Mouse (Mus musculus) small intestine, adult 2 months (tissue): ENCODE results near the gene Wbp1. TPM values are rescaled to one million over a fixed set of nuclear protein-coding genes. Genes with fewer than 3 reads are reported as not detected.
"Not testable (repeated sequence)": the region's sequence is repeated elsewhere in the genome, so short reads cannot be mapped to it uniquely, and the experiment has no call there.

Experiments
- H3K27ac ChIP-seq: fragments of 200-500 bp; 2 replicates; pipeline ENCODE4 v1.5.1; 2012; ENCODE audit warnings: low read depth, low read length, control low read depth, inconsistent platforms; ENCODE audit not compliant: insufficient read depth
- H3K27me3 ChIP-seq: fragments of 200-500 bp; 2 replicates; pipeline ENCODE4 v1.6.1; 2012; ENCODE audit warnings: mild to moderate bottlenecking, moderate library complexity, low read length, inconsistent platforms; ENCODE audit not compliant: control insufficient read depth, insufficient read depth
- H3K36me3 ChIP-seq: fragments of 200-500 bp; 2 replicates; pipeline ENCODE4 v1.6.1; 2012; ENCODE audit warnings: mild to moderate bottlenecking, low read length, control low read depth, inconsistent platforms; ENCODE audit not compliant: control insufficient read depth, insufficient read depth
- H3K4me1 ChIP-seq: fragments of 200-500 bp; 2 replicates; pipeline ENCODE4 v1.6.1; 2012; ENCODE audit warnings: low read length, inconsistent platforms, mixed read lengths; ENCODE audit not compliant: control insufficient read depth, insufficient read depth, insufficient read length
- H3K4me3 ChIP-seq: fragments of 200-500 bp; 2 replicates; pipeline ENCODE4 v1.5.1; 2012; ENCODE audit warnings: low read depth, mild to moderate bottlenecking, control low read depth, inconsistent platforms, low read length, moderate library complexity
- CTCF ChIP-seq: fragments of 200-500 bp; IDR thresholded peaks from 2 replicates; pipeline ENCODE4 v1.5.1; 2012; ENCODE audit warnings: low read depth, mild to moderate bottlenecking, control low read depth, inconsistent platforms, low read length, moderate library complexity, mixed read lengths; ENCODE audit not compliant: insufficient replicate concordance, insufficient read length; ENCODE audit errors: extremely low read depth
- POLR2A ChIP-seq: fragments of 200-500 bp; IDR thresholded peaks from 2 replicates; pipeline ENCODE4 v1.6.1; 2012; ENCODE audit warnings: low read depth, mild to moderate bottlenecking, control low read depth, inconsistent platforms, low read length, moderate library complexity
- WGBS: fragments of 180-500 bp; shearing (Covaris S2); methylation state at CpG from one replicate; pipeline ENCODE4 v1.1.7; 2018; 5-methylcytosine and 5-hydroxymethylcytosine counted together
- polyA plus RNA-seq: library from polyadenylated mRNA; depleted of rRNA; stranded (reverse); fragments of >200 nt; gene quantifications from 2 replicates; pipeline ENCODE4 v1.2.3, GENCODE M21; 2012

The Wbp1 gene
- polyA plus RNA-seq, 1 experiment: 183 TPM

DNA sequence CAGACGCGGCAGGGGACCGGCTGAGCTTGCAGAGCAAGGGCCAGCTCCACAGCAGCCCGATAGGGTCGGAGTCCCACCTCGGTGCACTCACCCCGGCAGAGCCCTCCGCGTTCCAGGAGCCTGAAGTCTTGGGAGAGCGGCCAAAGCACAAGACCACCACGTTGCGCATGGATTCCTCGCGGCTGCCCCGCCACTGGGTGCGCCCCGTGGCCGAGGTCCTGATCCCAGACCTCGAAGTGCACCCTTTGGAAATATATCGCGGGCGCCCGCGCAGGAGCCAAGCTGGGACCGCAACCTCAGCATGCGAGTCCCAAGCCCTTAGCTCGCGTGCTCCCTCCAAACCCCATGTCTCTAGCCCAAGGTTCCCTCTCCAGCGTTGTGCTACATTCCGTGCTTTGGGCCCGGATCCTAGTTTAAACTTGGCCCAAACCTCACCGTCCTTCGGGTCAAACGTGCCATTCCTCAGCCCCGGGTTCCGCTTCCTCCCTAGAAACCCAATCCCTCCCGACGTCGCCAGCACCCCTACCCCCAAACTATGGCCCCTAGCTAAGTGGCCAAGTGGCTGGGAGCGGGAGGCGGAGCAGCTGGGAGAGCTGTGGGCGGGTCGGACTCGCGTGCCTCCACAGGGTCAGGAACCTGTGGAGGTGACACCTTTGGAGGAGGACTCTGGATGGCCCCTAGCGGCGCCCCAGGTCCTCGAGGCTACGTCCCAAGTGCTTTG lies 40.7 kb upstream of the Wbp1 start:
- Histone ChIP-seq H3K27ac (no peak overlapping the region), H3K4me1 (peaks cover 7% of the 10 kb centered on the region), H3K27me3 (no peaks in the 10 kb centered on the region), H3K36me3 (no peaks in the 10 kb centered on the region), H3K4me3 (peak overlapping the region; percentile 65)
- TF ChIP-seq POLR2A: no peak; the same call in 1 of the 2 replicates
- no peak for TF ChIP-seq CTCF
- 1% methylated on average over 49 of the region's 49 CpGs for WGBS

DNA sequence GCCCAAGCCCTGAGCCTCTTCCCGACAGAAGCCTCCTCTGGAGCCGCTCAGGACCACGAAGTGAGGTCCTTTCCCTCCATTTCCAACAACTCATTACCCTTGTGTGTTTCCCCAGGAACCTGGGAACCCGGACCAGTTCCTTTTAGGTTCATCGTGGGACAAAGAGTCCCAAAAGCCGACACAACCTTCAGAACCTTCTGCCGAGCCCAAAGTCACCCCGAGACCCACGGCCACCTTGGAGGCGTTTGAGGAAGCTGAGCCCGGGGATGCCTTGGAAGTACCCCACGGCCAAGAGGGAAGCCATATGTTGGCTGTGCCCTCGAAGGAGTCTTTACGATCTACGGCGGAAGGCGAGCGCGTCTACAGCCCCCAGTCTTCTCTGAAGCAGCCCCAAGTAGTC lies 40.1 kb upstream of the Wbp1 start:
- Histone ChIP-seq H3K27ac (no peak overlapping the region), H3K4me1 (peaks cover 7% of the 10 kb centered on the region), H3K27me3 (no peaks in the 10 kb centered on the region), H3K36me3 (no peaks in the 10 kb centered on the region), H3K4me3 (peak overlapping the region; percentile 65)
- WGBS: 21% methylated on average over 19 of the region's 19 CpGs
- no peak for TF ChIP-seq POLR2A
- no peak for TF ChIP-seq CTCF

DNA sequence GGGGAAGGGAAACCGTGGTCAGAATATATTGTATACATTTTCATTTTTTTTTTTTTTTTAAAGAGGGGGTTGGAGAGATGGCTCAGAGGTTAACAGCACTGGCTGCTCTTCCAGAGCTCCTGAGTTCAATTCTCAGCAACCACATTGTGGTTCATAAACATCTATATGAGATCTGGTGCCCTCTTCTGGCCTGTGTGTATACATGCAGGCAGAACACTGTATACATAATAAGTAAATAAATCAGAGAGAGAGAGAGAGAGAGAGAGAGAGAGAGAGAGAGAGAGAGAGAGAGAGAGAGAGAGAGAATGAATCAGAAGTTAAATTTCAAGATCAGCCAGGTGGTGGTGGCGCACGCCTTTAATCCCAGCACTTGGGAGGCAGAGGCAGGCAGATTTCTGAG lies 38.1 kb upstream of the Wbp1 start:
- H3K27me3 ChIP-seq, H3K4me3 ChIP-seq: not testable (repeated sequence)
- 14% methylated on average over 3 of the region's 3 CpGs for WGBS

DNA sequence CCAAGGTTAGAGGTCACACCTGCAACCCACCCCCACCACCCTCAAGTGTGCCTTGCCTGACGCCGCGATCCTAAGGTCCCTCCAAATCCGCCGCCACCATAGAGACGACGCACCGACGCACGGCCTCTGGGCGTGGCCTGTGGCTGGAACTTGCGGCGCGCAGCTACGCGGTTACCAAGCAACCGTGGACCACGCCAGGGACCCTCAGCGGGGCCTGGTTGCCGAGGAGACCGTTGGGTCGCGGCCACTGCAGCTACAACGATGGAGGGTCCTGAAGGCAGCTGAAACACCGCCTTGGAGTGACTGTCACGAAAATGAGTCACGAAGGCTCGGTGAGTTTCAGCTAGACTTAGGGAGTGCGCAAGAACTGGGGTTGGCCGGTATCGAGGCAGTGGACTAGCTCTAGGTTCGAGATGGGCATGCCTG lies 34.9 kb upstream of the Wbp1 start, which contains the start of the genes Wdr54 and 1700003E16Rik:
Gene Wdr54, minus strand, starts transcription at position 139 of the 426 bp plus-strand sequence.
Gene 1700003E16Rik, plus strand, starts transcription at position 146 of the 426 bp plus-strand sequence.
- Histone ChIP-seq H3K4me3 (peak within 1 kb of the TSS; percentile 69), H3K27ac (no peak within 1 kb of the TSS), H3K4me1 (peaks cover 9% of the 10 kb centered on the region; the same call in 1 of the 2 replicates), H3K36me3 (peaks cover under 1% of the 10 kb centered on the region; the same call in 1 of the 2 replicates), H3K27me3 (no peaks in the 10 kb centered on the region)
- 1% methylated on average over 32 of the region's 32 CpGs for WGBS
- TF ChIP-seq CTCF: no peak
- no peak for TF ChIP-seq POLR2A

More for the DNA sequence above, 38.1 kb upstream of the Wbp1 start:
- not testable (repeated sequence) for H3K4me1 ChIP-seq, H3K27ac ChIP-seq, H3K36me3 ChIP-seq

DNA sequence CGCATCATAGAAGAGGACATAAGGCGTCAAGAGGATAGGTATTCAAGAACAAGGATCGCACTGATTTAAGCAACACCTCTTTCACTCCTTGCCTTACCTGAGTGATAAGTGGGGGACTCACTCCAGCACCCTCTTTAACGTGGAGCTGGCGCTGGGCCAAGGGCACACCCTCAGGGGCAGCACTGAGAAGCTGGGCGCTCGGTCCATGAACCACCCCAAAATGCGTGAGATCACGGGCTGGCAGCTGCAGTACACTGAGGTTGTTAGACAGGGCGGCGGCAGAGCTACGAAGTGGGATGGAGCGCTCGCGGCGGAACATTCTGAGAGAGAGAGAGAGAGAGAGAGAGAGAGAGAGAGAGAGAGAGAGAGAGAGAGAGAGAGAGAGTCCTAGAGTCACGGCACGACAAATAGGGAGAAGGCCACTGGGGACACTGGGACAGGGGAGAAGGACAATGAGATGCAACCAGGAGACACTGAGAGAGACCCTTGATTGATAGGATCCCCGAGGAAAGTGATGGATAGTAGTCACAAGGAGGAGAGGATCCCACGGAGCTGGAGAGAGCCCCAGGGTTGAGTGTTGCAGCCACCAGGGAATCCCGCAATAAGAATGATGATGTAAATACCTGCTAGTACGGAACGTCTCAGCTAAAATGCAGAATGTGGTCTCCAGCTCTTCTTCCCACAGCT lies 34.3 kb upstream of the Wbp1 start:
- Histone ChIP-seq H3K4me3 (peak overlapping the region; percentile 69), H3K36me3 (peaks cover 1% of the 10 kb centered on the region; the same call in 1 of the 2 replicates), H3K4me1 (peaks cover 9% of the 10 kb centered on the region; the same call in 1 of the 2 replicates), H3K27ac (no peak overlapping the region), H3K27me3 (no peaks in the 10 kb centered on the region)
- TF ChIP-seq CTCF: no peak
- TF ChIP-seq POLR2A: no peak
- WGBS: 9% methylated on average over 23 of the region's 23 CpGs

DNA sequence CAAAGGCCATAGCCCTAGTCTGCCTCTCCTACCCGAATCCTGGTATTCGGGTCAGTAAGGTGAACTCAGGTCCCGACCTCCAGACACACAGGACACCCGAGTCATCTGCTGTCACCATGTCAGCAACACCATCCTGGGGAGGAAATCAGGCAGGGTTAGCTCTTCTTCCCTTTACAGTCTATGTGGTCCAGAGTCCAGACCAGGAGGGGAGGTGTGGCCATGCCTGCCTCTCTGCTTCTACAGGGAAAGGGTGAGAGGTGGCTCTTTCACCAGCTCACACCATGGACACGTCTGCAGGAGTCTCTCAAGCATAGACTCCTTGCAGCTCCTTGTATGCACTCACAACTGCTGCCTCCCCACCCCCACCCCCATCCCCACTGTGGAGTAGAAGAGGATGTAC lies 32.1 kb upstream of the Wbp1 start:
- TF ChIP-seq POLR2A (no peak), CTCF (no peak)

DNA sequence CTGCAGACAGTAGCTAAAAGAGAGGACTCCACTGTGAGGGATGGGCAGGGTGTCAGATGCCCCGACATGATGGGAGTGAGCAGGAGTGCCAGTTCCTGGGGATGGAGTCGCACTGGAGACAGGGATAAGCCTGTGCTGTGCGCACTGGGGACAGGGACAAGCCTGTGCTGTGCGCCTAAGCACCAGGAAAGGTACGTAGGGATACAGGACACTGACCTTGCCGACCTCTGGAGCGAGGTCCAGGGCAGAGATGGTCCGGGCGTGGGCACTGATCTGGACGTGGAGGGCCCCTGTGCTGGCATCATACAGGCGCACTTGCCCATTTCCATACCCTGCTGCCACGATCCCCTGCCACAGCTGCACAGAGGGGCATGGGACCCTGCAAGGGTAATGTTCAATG lies 31.7 kb upstream of the Wbp1 start:
- Histone ChIP-seq H3K27ac (no peak overlapping the region), H3K36me3 (peaks cover 11% of the 10 kb centered on the region; the same call in 1 of the 2 replicates), H3K4me3 (no peak overlapping the region), H3K4me1 (peaks cover 9% of the 10 kb centered on the region; the same call in 1 of the 2 replicates), H3K27me3 (no peaks in the 10 kb centered on the region)
- no peak for TF ChIP-seq POLR2A
- TF ChIP-seq CTCF: no peak
- WGBS: 74% methylated on average over 12 of the region's 12 CpGs

More for the DNA sequence above, 32.1 kb upstream of the Wbp1 start:
- Histone ChIP-seq H3K4me1 (peaks cover 9% of the 10 kb centered on the region; the same call in 1 of the 2 replicates), H3K27me3 (no peaks in the 10 kb centered on the region), H3K4me3 (no peak overlapping the region), H3K27ac (no peak overlapping the region), H3K36me3 (peaks cover 8% of the 10 kb centered on the region; the same call in 1 of the 2 replicates)
- 44% methylated on average over 5 of the region's 5 CpGs for WGBS
